Mouse (Mus musculus): ENCODE measurements around the gene Slc11a1. TPM values are rescaled to one million over a fixed set of nuclear protein-coding genes. Genes with fewer than 3 reads are reported as not detected.

Slc11a1 gene
- polyA plus RNA-seq, 1 experiment from 2014 or later = 2.4 TPM

DNA sequence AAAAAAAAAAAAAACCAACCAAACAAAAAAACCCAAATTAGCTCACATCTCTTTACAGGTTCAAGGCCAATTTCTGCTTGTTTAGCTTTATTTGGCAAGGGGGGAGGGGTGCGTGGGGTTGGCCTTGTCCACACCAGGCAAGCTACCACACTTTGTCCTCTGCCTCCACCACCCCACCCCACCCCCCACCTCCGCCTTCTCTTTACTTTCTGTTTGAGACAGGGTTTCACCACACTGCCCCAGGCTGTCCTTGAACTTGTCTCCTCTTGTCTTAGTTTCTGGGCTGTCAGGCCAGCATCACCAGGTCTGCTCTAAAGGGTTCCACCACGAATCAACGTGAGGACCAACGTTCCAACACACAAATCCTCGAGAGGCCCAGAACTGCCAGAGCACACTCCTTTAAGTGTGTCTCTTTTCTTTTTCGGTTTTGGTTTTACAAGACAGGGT is 4.1 kb downstream of the Slc11a1 start:
- Histone ChIP-seq H3K4me1 (ENCODE audit: control insufficient read depth, insufficient read depth, low read length) (no peaks in the 10 kb centered on the region), H3K9ac (ENCODE audit: low read length) (no peak overlapping the region), H3K4me3 (ENCODE audit: low read depth, low read length) (no peak overlapping the region), H3K9me3 (replicated peaks; ENCODE audit: control insufficient read depth, low read length) (no peaks in the 10 kb centered on the region), H3K36me3 (ENCODE audit: control insufficient read depth, insufficient read depth, low read length) (no peaks in the 10 kb centered on the region), H3K4me2 (ENCODE audit: low read length) (no peak overlapping the region), H3K27me3 (replicated peaks; ENCODE audit: control insufficient read depth, insufficient read depth, low read length) (no peaks in the 10 kb centered on the region), H3K27ac (ENCODE audit: low read depth, low read length) (no peak overlapping the region)
- ATAC-seq (no peak), DNase-seq (ENCODE audit: low spot score) (no peak)
- 87% methylated on average over 7 of the region's 7 CpGs for WGBS

- H3K4me3 ChIP-seq (ENCODE audit: low read depth, low read length) = no peak overlapping the region
- no peak overlapping the region for H3K4me2 ChIP-seq (ENCODE audit: low read length)
- H3K4me1 ChIP-seq (ENCODE audit: control insufficient read depth, insufficient read depth, low read length) = no peaks in the 10 kb centered on the region
- no peak for DNase-seq (ENCODE audit: low spot score)
- WGBS = 89% methylated on average over 5 of the region's 5 CpGs
- no peak overlapping the region for H3K27ac ChIP-seq (ENCODE audit: low read depth, low read length)
- ATAC-seq = no peak
- no peaks in the 10 kb centered on the region for H3K9me3 ChIP-seq (replicated peaks; ENCODE audit: control insufficient read depth, low read length)
- H3K27me3 ChIP-seq (replicated peaks; ENCODE audit: control insufficient read depth, insufficient read depth, low read length) = no peaks in the 10 kb centered on the region
- H3K36me3 ChIP-seq (ENCODE audit: control insufficient read depth, insufficient read depth, low read length) = no peaks in the 10 kb centered on the region
- H3K9ac ChIP-seq (ENCODE audit: low read length) = no peak overlapping the region
These were observed 5.5 kb downstream of the Slc11a1 start for GRCm38 (mm10) chr1:74380484-74380883.

DNA sequence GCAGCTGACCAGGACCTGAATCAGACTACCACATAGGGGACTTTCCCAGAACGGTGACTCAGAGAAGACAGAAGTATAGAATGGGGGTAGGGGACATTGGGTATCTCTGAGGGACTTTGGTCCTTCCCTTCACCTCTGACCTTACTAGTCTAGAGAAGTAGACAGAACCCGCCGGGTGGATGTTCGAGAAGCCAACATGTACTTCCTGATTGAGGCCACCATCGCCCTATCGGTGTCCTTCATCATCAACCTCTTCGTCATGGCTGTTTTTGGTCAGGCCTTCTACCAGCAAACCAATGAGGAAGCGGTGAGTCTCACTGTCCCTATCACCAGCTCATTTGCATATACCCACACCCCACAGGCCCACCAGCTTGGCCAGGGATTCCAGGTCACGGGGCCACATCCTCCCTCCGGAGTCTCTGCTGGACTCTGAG is 6.6 kb downstream of the Slc11a1 start:
- DNase-seq (ENCODE audit: low spot score) (no peak), ATAC-seq (no peak)
- Histone ChIP-seq H3K36me3 (ENCODE audit: control insufficient read depth, insufficient read depth, low read length) (no peaks in the 10 kb centered on the region), H3K4me2 (ENCODE audit: low read length) (no peak overlapping the region), H3K4me3 (ENCODE audit: low read depth, low read length) (no peak overlapping the region), H3K27me3 (replicated peaks; ENCODE audit: control insufficient read depth, insufficient read depth, low read length) (no peaks in the 10 kb centered on the region), H3K9me3 (replicated peaks; ENCODE audit: control insufficient read depth, low read length) (no peaks in the 10 kb centered on the region), H3K4me1 (ENCODE audit: control insufficient read depth, insufficient read depth, low read length) (no peaks in the 10 kb centered on the region), H3K27ac (ENCODE audit: low read depth, low read length) (no peak overlapping the region), H3K9ac (ENCODE audit: low read length) (no peak overlapping the region)
- 92% methylated on average over 10 of the region's 10 CpGs for WGBS

DNA sequence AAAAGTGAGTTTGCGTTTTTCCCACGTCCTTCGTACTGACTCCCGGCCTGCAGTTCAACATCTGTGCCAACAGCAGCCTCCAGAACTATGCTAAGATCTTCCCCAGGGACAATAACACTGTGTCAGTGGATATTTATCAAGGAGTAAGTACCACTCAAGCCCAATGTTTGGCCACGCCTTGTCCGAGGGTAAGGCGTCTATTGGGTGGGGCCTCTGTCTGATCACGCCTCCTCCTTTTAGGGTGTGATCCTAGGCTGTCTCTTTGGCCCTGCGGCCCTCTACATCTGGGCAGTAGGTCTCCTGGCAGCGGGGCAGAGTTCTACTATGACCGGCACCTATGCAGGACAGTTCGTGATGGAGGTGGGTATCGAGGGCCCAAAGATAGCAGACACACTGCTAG is 8.4 kb downstream of the Slc11a1 start:
- Histone ChIP-seq H3K4me1 (ENCODE audit: control insufficient read depth, insufficient read depth, low read length) (no peaks in the 10 kb centered on the region), H3K27me3 (replicated peaks; ENCODE audit: control insufficient read depth, insufficient read depth, low read length) (no peaks in the 10 kb centered on the region), H3K4me3 (ENCODE audit: low read depth, low read length) (no peak overlapping the region), H3K9me3 (replicated peaks; ENCODE audit: control insufficient read depth, low read length) (no peaks in the 10 kb centered on the region), H3K9ac (ENCODE audit: low read length) (no peak overlapping the region), H3K36me3 (ENCODE audit: control insufficient read depth, insufficient read depth, low read length) (no peaks in the 10 kb centered on the region), H3K4me2 (ENCODE audit: low read length) (no peak overlapping the region), H3K27ac (ENCODE audit: low read depth, low read length) (no peak overlapping the region)
- ATAC-seq (no peak), DNase-seq (ENCODE audit: low spot score) (no peak)
- WGBS = 93% methylated on average over 13 of the region's 13 CpGs

DNA sequence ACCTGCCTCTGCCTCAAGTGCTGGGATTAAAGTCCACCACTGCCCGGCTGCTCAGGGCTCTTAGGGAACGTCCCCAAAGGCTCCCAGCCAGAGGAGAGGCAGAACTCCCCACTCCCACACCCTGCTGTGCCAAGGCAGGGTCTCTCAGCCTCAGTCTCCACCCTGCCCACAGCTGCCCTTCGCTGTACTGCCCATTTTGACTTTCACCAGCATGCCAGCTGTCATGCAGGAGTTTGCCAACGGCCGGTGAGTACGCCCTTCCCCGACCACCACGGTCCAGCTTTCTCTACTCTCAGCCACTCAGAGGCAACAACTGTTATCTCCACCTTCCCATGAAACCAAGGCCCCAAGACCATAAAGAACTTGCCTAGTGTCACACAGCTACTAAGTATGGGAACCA is 9.5 kb downstream of the Slc11a1 start:
- 83% methylated on average over 8 of the region's 8 CpGs for WGBS
- no peak for ATAC-seq

GRCm38 (mm10) chr1:74385064-74385463 is 10.1 kb downstream of the Slc11a1 start:
- no peaks in the 10 kb centered on the region for H3K36me3 ChIP-seq (ENCODE audit: control insufficient read depth, insufficient read depth, low read length)
- no peak overlapping the region for H3K9ac ChIP-seq (ENCODE audit: low read length)
- no peaks in the 10 kb centered on the region for H3K9me3 ChIP-seq (replicated peaks; ENCODE audit: control insufficient read depth, low read length)
- no peak overlapping the region for H3K4me2 ChIP-seq (ENCODE audit: low read length)
- H3K4me3 ChIP-seq (ENCODE audit: low read depth, low read length) = no peak overlapping the region
- H3K27me3 ChIP-seq (replicated peaks; ENCODE audit: control insufficient read depth, insufficient read depth, low read length) = no peaks in the 10 kb centered on the region
- WGBS = 93% methylated on average over 10 of the region's 10 CpGs
- H3K4me1 ChIP-seq (ENCODE audit: control insufficient read depth, insufficient read depth, low read length) = 0 out of 2 replicates have a peak, but pooled peaks cover under 1% of the 10 kb centered on the region
- H3K27ac ChIP-seq (ENCODE audit: low read depth, low read length) = no peak overlapping the region
- DNase-seq (ENCODE audit: low spot score) (no peak), ATAC-seq (no peak)

More for the DNA sequence above, 9.5 kb downstream of the Slc11a1 start:
- Histone ChIP-seq H3K36me3 (ENCODE audit: control insufficient read depth, insufficient read depth, low read length) (no peaks in the 10 kb centered on the region), H3K4me2 (ENCODE audit: low read length) (no peak overlapping the region), H3K27me3 (replicated peaks; ENCODE audit: control insufficient read depth, insufficient read depth, low read length) (no peaks in the 10 kb centered on the region), H3K9me3 (replicated peaks; ENCODE audit: control insufficient read depth, low read length) (no peaks in the 10 kb centered on the region), H3K27ac (ENCODE audit: low read depth, low read length) (no peak overlapping the region), H3K9ac (ENCODE audit: low read length) (no peak overlapping the region), H3K4me3 (ENCODE audit: low read depth, low read length) (no peak overlapping the region), H3K4me1 (ENCODE audit: control insufficient read depth, insufficient read depth, low read length) (no peaks in the 10 kb centered on the region)
- no peak for DNase-seq (ENCODE audit: low spot score)

DNA sequence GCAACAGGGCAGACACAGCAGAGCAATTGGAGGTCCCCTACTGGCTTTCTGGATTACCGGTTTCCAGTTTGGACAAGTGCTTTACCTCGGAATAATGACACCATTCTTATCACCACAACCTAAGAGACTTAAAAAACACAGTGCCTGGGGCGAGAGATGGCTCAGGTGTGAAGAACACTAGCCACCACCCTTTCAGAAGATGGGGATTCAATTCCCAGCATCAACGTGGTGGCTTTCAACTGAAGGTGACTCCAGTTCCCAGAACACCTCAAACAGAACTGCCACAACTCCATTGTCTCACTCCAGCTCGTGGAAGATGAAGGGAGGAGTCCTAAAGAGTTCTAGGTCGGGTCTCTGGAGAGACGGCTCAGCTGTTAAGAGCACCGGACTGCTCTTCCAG is 10.5 kb downstream of the Slc11a1 start:
- Histone ChIP-seq H3K36me3 (ENCODE audit: control insufficient read depth, insufficient read depth, low read length) (no peaks in the 10 kb centered on the region), H3K4me2 (ENCODE audit: low read length) (no peak overlapping the region), H3K9ac (ENCODE audit: low read length) (no peak overlapping the region), H3K4me1 (ENCODE audit: control insufficient read depth, insufficient read depth, low read length) (0 out of 2 replicates have a peak, but pooled peaks cover 2% of the 10 kb centered on the region), H3K27ac (ENCODE audit: low read depth, low read length) (no peak overlapping the region), H3K4me3 (ENCODE audit: low read depth, low read length) (no peak overlapping the region), H3K27me3 (replicated peaks; ENCODE audit: control insufficient read depth, insufficient read depth, low read length) (0 out of 2 replicates have a peak, but pooled peaks cover 2% of the 10 kb centered on the region), H3K9me3 (replicated peaks; ENCODE audit: control insufficient read depth, low read length) (no peaks in the 10 kb centered on the region)
- DNase-seq (ENCODE audit: low spot score) = no peak
- WGBS = 90% methylated on average over 8 of the region's 8 CpGs
- ATAC-seq = no peak

GRCm38 (mm10) chr1:74386363-74386713 is 11.3 kb downstream of the Slc11a1 start:
- DNase-seq (ENCODE audit: low spot score) = no peak
- Histone ChIP-seq H3K4me3 (ENCODE audit: low read depth, low read length) (peak overlapping the region; percentile 58), H3K27me3 (replicated peaks; ENCODE audit: control insufficient read depth, insufficient read depth, low read length) (0 out of 2 replicates have a peak, but pooled peaks cover 6% of the 10 kb centered on the region), H3K9me3 (replicated peaks; ENCODE audit: control insufficient read depth, low read length) (no peaks in the 10 kb centered on the region), H3K36me3 (ENCODE audit: control insufficient read depth, insufficient read depth, low read length) (no peaks in the 10 kb centered on the region), H3K27ac (ENCODE audit: low read depth, low read length) (peak overlapping the region; percentile 93), H3K9ac (ENCODE audit: low read length) (peak overlapping the region; percentile 73), H3K4me1 (ENCODE audit: control insufficient read depth, insufficient read depth, low read length) (peaks cover 4% of the 10 kb centered on the region; the same call in 1 of the 2 replicates), H3K4me2 (ENCODE audit: low read length) (peak overlapping the region; percentile 65)
- WGBS = 65% methylated on average over 7 of the region's 10 CpGs
- no peak for ATAC-seq

- WGBS = 0% methylated on average over 26 of the region's 26 CpGs
- H3K27me3 ChIP-seq (replicated peaks; ENCODE audit: control insufficient read depth, insufficient read depth, low read length) = 0 out of 2 replicates have a peak, but pooled peaks cover 6% of the 10 kb centered on the region
- peak; percentile 96 for DNase-seq (ENCODE audit: low spot score)
- no peaks in the 10 kb centered on the region for H3K9me3 ChIP-seq (replicated peaks; ENCODE audit: control insufficient read depth, low read length)
- H3K27ac ChIP-seq (ENCODE audit: low read depth, low read length) = peak overlapping the region; percentile 93
- H3K4me3 ChIP-seq (ENCODE audit: low read depth, low read length) = peak overlapping the region; percentile 58
- peak overlapping the region; percentile 65 for H3K4me2 ChIP-seq (ENCODE audit: low read length)
- peaks cover 4% of the 10 kb centered on the region; the same call in 1 of the 2 replicates for H3K4me1 ChIP-seq (ENCODE audit: control insufficient read depth, insufficient read depth, low read length)
- peak; percentile 88 for ATAC-seq
- H3K9ac ChIP-seq (ENCODE audit: low read length) = peak overlapping the region; percentile 73
- H3K36me3 ChIP-seq (ENCODE audit: control insufficient read depth, insufficient read depth, low read length) = no peaks in the 10 kb centered on the region
These were observed 11.9 kb downstream of the Slc11a1 start for GRCm38 (mm10) chr1:74386714-74387385.
